Mouse (Mus musculus) left cerebral cortex, adult 8-10 months (tissue): ENCODE measurements around the gene Slc16a13. TPM values are rescaled to one million over a fixed set of nuclear protein-coding genes. Genes with fewer than 3 reads are reported as not detected.

Source experiments
- DNase-seq, 2 experiments: peaks; one replicate each; pipeline ENCODE4 v3.0.0; 2022; ENCODE audit warnings: low spot score in 2 of 2
- total RNA-seq, 4 experiments: library from RNA; stranded (reverse); gene quantifications; 2 replicates each; pipeline ENCODE4 v1.2.4; 2022

Gene Slc16a13
- total RNA-seq, 4 experiments from 2014 or later, result 7.6 to 10.4 (median 8.5) TPM

GRCm38 (mm10) chr11:70212423-70212822 is 8.4 kb downstream of the Slc16a13 start, which contains the start of gene Slc16a11:
Gene Slc16a11, plus strand, starts transcription at chr11:70212752.
- no peak for DNase-seq

- no peak for DNase-seq
Measured at GRCm38 (mm10) chr11:70211972-70212371, 8.9 kb downstream of the Slc16a13 start.

- no peak for DNase-seq
Measured at GRCm38 (mm10) chr11:70210681-70211080, 10.2 kb downstream of the Slc16a13 start.

- DNase-seq, result no peak
Measured at GRCm38 (mm10) chr11:70208778-70209388, 12.0 kb downstream of the Slc16a13 start.

- DNase-seq, result no peak
Measured at GRCm38 (mm10) chr11:70207283-70207682, 13.6 kb downstream of the Slc16a13 start.

- no peak for DNase-seq
Measured at GRCm38 (mm10) chr11:70206801-70207200, 14.1 kb downstream of the Slc16a13 start.

- DNase-seq, result peak in 1 of 2 experiments; percentile 59
Measured at GRCm38 (mm10) chr11:70201691-70202090, 19.2 kb downstream of the Slc16a13 start.

GRCm38 (mm10) chr11:70200036-70200608 is 20.7 kb downstream of the Slc16a13 start:
- DNase-seq, result no peak

GRCm38 (mm10) chr11:70199107-70199506 is 21.8 kb downstream of the Slc16a13 start:
- no peak for DNase-seq

- no peak for DNase-seq
Measured at GRCm38 (mm10) chr11:70198332-70198731, 22.5 kb downstream of the Slc16a13 start.

- DNase-seq, result no peak
Measured at GRCm38 (mm10) chr11:70193354-70194285, 27.2 kb downstream of the Slc16a13 start.

- DNase-seq, result no peak
Measured at GRCm38 (mm10) chr11:70192157-70192556, 28.7 kb downstream of the Slc16a13 start.

GRCm38 (mm10) chr11:70191188-70191587 is 29.7 kb downstream of the Slc16a13 start:
- DNase-seq, result no peak

- no peak for DNase-seq
Measured at GRCm38 (mm10) chr11:70189319-70190134, 31.3 kb downstream of the Slc16a13 start.

- no peak for DNase-seq
Measured at GRCm38 (mm10) chr11:70185120-70185519, 35.7 kb downstream of the Slc16a13 start.

- no peak for DNase-seq
Measured at GRCm38 (mm10) chr11:70180496-70180895, 40.4 kb downstream of the Slc16a13 start.

GRCm38 (mm10) chr11:70179401-70179800 is 41.5 kb downstream of the Slc16a13 start:
- no peak for DNase-seq

GRCm38 (mm10) chr11:70178756-70179155 is 42.1 kb downstream of the Slc16a13 start:
- DNase-seq, result no peak

- no peak for DNase-seq
Measured at GRCm38 (mm10) chr11:70178311-70178710, 42.6 kb downstream of the Slc16a13 start.

GRCm38 (mm10) chr11:70177647-70178046 is 43.2 kb downstream of the Slc16a13 start:
- DNase-seq, result no peak

- DNase-seq, result no peak
Measured at GRCm38 (mm10) chr11:70174491-70174890, 46.4 kb downstream of the Slc16a13 start.
